Mouse (Mus musculus) liver, embryonic 14.5 days (tissue): ENCODE results near the gene Glra1.

Experiments used
- CTCF ChIP-seq: IDR thresholded peaks from 2 replicates; pipeline ENCODE4 v1.5.1; 2016; ENCODE audit warnings: antibody characterized with exemption, low read depth, control low read depth
- EP300 ChIP-seq: IDR thresholded peaks from 2 replicates; pipeline ENCODE4 v1.6.1; 2016; ENCODE audit warnings: antibody characterized with exemption, low read depth

GRCm38 (mm10) chr11:55465177-55465576, 142.8 kb downstream of the Glra1 start:
- TF ChIP-seq CTCF (no peak), EP300 (no peak)
